Mouse (Mus musculus) hindbrain, embryonic 11.5 days (tissue): ENCODE measurements at regions not wholly inside any gene's neighbourhood (a gene's known extent, or its start where the extent isn't known, plus 50 kb on each side); places are given as distances from the start of the nearest gene placed in this dataset.
A peak's percentile ranks its signal among the peaks of the same experiment; 100 is the strongest.

Source experiments
- ATAC-seq: fragments of 200-750 bp; cut with Nextera tagmentation; 2 replicates; pipeline ENCODE4 v1.8.0; 2017; ENCODE audit warnings: mild to moderate bottlenecking, moderate TSS enrichment, moderate library complexity; ENCODE audit not compliant: low FRiP score
- DNase-seq: peaks from one replicate; pipeline ENCODE4 v3.0.0-alpha.2; 2015; ENCODE audit warnings: low spot score
- H3K27ac ChIP-seq: fragments of 300-500 bp; sonication (generic); 2 replicates; pipeline ENCODE4 v1.5.1; 2014; ENCODE audit warnings: mild to moderate bottlenecking, low read depth, low read length
- H3K27me3 ChIP-seq: fragments of 300-500 bp; sonication (generic); 2 replicates; pipeline ENCODE4 v1.6.1; 2014; ENCODE audit warnings: mild to moderate bottlenecking, low read length, moderate library complexity, mixed read lengths; ENCODE audit not compliant: control insufficient read depth, insufficient read depth
- H3K36me3 ChIP-seq: fragments of 300-500 bp; sonication (generic); 2 replicates; pipeline ENCODE4 v1.6.1; 2014; ENCODE audit warnings: mild to moderate bottlenecking, low read length, moderate library complexity, mixed read lengths; ENCODE audit not compliant: control insufficient read depth, insufficient read depth
- H3K4me1 ChIP-seq: fragments of 300-500 bp; sonication (generic); replicated peaks from 2 replicates; pipeline ENCODE4 v1.6.1; 2014; ENCODE audit warnings: low read length, mixed read lengths; ENCODE audit not compliant: control insufficient read depth, insufficient read depth
- H3K4me2 ChIP-seq: fragments of 300-500 bp; sonication (generic); replicated peaks from 2 replicates; pipeline ENCODE4 v1.6.1; 2014; ENCODE audit warnings: mild to moderate bottlenecking, low read depth, low read length
- H3K4me3 ChIP-seq: fragments of 300-500 bp; sonication (generic); 2 replicates; pipeline ENCODE4 v1.5.1; 2014; ENCODE audit warnings: low read depth, low read length
- H3K9ac ChIP-seq: fragments of 300-500 bp; sonication (generic); 2 replicates; pipeline ENCODE4 v1.6.1; 2014; ENCODE audit warnings: low read depth, low read length
- H3K9me3 ChIP-seq: fragments of 300-500 bp; sonication (generic); 2 replicates; pipeline ENCODE4 v1.6.1; 2016; ENCODE audit warnings: low read length; ENCODE audit not compliant: control insufficient read depth
- WGBS: fragments of 180-500 bp; shearing (Covaris S2); extraction: QIAGEN DNeasy Blood & Tissue Kit; methylation state at CpG from one replicate; pipeline ENCODE4 v1.1.7; 2014; 5-methylcytosine and 5-hydroxymethylcytosine counted together

DNA sequence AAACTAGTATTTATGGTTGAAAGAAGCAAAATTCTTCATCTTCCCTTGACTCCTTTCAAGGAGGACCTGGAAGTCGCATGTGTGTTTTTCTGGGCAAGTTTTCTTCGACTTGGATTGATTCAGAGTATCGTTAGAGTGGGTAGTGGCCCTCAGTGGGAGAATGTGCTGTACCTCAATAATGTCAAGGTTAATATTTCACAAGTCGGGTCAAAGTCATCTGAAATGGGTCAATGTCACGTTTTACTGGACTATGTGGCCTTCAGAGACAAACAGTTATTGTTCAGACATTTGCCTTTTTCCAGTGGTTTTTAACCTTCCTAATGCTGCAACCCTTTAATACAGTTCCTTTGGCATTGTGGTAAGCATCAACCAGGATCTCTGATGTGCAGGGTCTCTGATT, 102.8 kb upstream of the Abca1 start:
- Histone ChIP-seq H3K36me3 (no peaks in the 10 kb centered on the region), H3K27me3 (no peaks in the 10 kb centered on the region), H3K4me2 (no peak overlapping the region), H3K4me3 (no peak overlapping the region), H3K4me1 (no peaks in the 10 kb centered on the region), H3K9me3 (no peaks in the 10 kb centered on the region), H3K9ac (no peak overlapping the region), H3K27ac (no peak overlapping the region)
- ATAC-seq, result no peak
- WGBS, result 85% methylated on average over 5 of the region's 5 CpGs
- DNase-seq, result no peak

DNA sequence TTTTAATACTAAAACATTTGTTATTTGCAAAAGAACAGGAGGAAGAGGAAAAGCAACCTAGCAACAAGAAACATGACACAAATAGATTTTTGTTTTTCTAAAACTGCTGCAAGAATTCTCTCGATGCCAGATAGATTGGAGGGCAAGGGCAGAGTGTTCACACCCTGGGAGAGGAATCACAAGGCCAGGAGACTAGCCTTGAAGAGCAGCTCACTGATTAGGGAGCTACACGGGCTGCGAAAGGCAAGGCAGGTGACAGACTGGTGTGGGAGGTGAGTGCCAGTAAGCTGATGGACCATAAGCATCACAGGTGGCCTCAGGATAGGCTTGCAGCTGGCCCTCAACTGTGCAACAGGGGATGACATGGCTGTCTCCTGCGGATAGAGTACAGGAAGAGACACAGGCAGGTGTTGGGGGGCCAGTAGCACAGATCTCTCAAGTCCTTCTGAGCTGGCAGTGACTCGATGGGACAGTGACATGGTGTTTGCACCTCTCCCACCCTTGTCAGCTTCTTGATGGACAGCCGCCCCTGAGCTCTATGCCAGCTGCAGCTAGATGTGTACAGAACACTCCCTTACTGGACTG, 102.0 kb upstream of the Abca1 start:
- Histone ChIP-seq H3K4me2 (no peak overlapping the region), H3K36me3 (no peaks in the 10 kb centered on the region), H3K27ac (no peak overlapping the region), H3K9me3 (no peaks in the 10 kb centered on the region), H3K9ac (no peak overlapping the region), H3K27me3 (no peaks in the 10 kb centered on the region), H3K4me1 (no peaks in the 10 kb centered on the region), H3K4me3 (no peak overlapping the region)
- ATAC-seq (no peak), DNase-seq (no peak)
- 85% methylated on average over 6 of the region's 6 CpGs for WGBS

DNA sequence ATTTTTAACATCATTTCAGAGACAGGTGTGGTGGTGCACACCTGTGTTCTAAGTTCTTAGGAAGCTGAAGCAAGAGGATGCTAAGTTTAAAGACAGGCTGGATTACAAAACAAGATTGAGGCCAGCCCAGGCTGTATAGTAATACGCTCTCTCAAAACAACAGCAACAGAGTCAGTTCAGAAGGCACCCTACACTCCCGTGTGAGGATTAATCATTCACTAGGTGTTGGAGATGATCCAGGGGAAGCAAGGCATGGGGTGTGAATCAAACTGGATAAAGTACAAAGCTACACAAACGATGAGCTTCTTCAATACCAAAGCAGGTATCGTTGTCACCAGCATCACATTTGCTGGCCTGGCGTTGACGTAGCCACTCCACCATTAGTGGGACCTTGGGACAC, 99.3 kb upstream of the Abca1 start:
- no peaks in the 10 kb centered on the region for H3K4me1 ChIP-seq
- DNase-seq (no peak), ATAC-seq (no peak)
- no peaks in the 10 kb centered on the region for H3K9me3 ChIP-seq
- no peaks in the 10 kb centered on the region for H3K36me3 ChIP-seq
- no peak overlapping the region for H3K4me2 ChIP-seq
- H3K27ac ChIP-seq, result no peak overlapping the region
- H3K27me3 ChIP-seq, result no peaks in the 10 kb centered on the region
- no peak overlapping the region for H3K9ac ChIP-seq
- no peak overlapping the region for H3K4me3 ChIP-seq
- WGBS, result 97% methylated on average over 6 of the region's 6 CpGs

DNA sequence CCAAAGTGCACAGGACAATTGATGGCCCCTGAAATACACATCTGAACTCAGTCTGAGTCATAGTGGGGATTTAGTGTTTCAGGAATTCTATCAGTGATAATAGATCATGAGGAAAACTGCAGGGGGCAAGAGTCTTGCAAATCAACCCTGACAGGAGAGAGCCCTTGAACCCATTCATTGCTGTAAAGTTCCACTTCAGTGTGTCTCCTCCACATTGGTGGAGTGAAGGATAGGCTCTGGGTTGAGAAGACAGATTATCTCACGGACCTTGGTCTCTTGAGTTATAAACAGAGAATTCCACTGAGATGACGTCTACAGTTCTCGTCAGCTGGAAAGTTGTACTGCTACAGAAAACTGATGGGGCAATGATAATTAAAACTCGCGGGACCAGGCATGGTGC, 97.3 kb upstream of the Abca1 start:
- no peaks in the 10 kb centered on the region for H3K27me3 ChIP-seq
- no peak overlapping the region for H3K27ac ChIP-seq
- no peak overlapping the region for H3K4me2 ChIP-seq
- DNase-seq (no peak), ATAC-seq (no peak)
- no peaks in the 10 kb centered on the region for H3K9me3 ChIP-seq
- H3K4me1 ChIP-seq, result no peaks in the 10 kb centered on the region
- H3K36me3 ChIP-seq, result no peaks in the 10 kb centered on the region
- H3K4me3 ChIP-seq, result no peak overlapping the region
- WGBS, result 87% methylated on average over 5 of the region's 5 CpGs
- H3K9ac ChIP-seq, result no peak overlapping the region

DNA sequence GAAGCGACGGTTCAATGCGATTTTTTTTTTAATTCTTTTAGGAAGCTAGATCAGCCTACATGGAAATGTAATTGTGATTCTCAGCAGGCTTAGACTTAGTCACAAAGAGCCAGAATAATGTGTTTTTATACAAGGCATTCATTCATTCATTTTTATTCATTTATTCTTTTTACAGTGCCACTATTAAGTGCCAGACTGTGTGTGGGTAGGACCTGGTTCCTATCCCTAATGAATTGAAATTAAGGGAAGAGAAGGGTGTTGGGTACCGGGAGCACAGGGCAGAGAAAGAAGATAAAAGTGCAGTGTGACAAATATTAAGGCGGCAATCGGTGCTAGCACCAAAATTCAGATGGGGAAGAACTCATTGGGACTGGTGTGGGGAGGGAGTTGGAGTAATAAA, 94.8 kb upstream of the Abca1 start:
- Histone ChIP-seq H3K27ac (no peak overlapping the region), H3K4me1 (no peaks in the 10 kb centered on the region), H3K9ac (no peak overlapping the region), H3K4me3 (no peak overlapping the region), H3K36me3 (no peaks in the 10 kb centered on the region), H3K4me2 (no peak overlapping the region), H3K9me3 (no peaks in the 10 kb centered on the region), H3K27me3 (no peaks in the 10 kb centered on the region)
- ATAC-seq (no peak), DNase-seq (no peak)
- WGBS, result 83% methylated on average over 6 of the region's 6 CpGs

DNA sequence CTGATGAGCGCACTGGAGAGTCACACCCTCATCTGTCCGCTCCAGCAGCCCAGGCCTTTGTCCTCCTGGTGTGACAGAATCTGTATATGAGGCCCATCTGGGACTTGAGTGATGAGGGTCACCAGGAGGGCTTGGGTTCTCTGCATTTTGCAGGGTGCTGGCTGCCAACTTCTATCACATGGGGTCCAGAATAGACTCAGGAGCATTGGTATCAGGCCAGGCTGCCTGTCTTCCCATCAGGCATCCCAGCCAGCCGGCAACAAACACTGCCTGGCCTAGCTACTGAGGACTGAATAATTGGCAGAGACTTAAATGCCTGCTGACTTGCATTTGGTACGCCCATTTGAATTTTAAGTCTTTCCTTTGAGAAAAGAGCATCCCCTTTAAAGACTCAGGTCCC, 94.0 kb upstream of the Abca1 start:
- DNase-seq (no peak), ATAC-seq (0 out of 2 replicates have a peak, but pooled peaks have one; percentile 14)
- H3K9me3 ChIP-seq, result no peaks in the 10 kb centered on the region
- no peaks in the 10 kb centered on the region for H3K27me3 ChIP-seq
- no peak overlapping the region for H3K9ac ChIP-seq
- H3K4me1 ChIP-seq, result no peaks in the 10 kb centered on the region
- H3K4me2 ChIP-seq, result no peak overlapping the region
- H3K4me3 ChIP-seq, result no peak overlapping the region
- H3K36me3 ChIP-seq, result no peaks in the 10 kb centered on the region
- 50% methylated on average over 4 of the region's 4 CpGs for WGBS
- no peak overlapping the region for H3K27ac ChIP-seq

DNA sequence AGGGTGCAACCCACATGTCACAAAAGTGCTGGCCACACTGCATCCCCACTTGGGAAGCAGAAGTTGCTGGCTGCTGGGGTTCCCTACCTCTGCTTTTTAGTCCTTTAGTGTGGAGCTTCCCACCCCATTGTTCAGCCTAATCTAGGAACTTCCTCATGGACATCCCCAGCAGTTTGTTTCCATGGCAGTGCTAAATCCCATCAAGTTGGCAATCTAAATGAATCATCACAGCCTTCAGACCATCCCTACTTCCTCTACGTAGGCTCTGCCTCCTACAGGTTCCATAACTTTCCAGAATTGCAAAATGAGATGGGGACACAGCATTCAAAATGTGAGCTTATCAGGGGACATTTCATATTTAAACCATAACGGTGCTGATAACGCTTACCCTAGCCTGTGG, 90.6 kb upstream of the Abca1 start:
- DNase-seq, result no peak
- H3K4me1 ChIP-seq, result no peaks in the 10 kb centered on the region
- ATAC-seq, result no peak
- H3K4me2 ChIP-seq, result no peak overlapping the region
- H3K4me3 ChIP-seq, result no peak overlapping the region
- H3K9ac ChIP-seq, result no peak overlapping the region
- 92% methylated on average over 3 of the region's 3 CpGs for WGBS
- no peak overlapping the region for H3K27ac ChIP-seq
- H3K27me3 ChIP-seq, result no peaks in the 10 kb centered on the region
- no peaks in the 10 kb centered on the region for H3K36me3 ChIP-seq
- H3K9me3 ChIP-seq, result no peaks in the 10 kb centered on the region

DNA sequence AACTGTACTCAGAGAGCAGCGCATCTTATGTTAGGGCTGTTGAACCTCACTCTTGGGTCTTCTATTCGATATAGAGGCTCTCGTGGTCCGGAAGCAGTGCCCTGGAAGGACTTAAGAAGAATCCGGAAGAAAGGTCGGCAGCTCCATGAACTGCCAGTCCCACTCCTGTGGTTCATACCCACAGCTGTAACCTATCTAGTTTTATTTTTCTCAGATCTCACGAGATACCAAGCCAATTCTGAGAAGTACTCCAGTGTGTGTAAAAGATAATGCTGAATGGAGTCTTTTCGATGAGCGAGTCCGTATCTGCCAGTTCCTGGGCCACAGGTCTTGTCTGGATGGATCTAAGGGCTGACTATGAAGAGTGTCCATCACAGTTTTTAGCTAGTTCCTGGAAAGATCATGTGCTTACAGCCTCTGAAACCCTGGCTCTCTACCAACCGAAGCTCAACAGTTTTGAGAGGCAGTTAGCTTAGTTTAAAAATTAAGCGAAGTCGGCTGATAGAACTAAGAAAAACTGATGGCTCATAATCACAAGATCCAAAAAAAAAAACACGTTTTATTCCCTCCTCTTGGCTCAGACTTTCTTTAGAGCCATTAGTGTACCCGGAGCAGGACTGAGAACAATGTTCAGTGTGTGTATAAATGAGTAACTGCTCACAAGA, 86.5 kb upstream of the Abca1 start:
- Histone ChIP-seq H3K27ac (no peak overlapping the region), H3K27me3 (no peaks in the 10 kb centered on the region), H3K4me2 (no peak overlapping the region), H3K9me3 (no peaks in the 10 kb centered on the region), H3K4me3 (no peak overlapping the region), H3K4me1 (no peaks in the 10 kb centered on the region), H3K36me3 (no peaks in the 10 kb centered on the region), H3K9ac (no peak overlapping the region)
- ATAC-seq (no peak), DNase-seq (no peak)
- 90% methylated on average over 15 of the region's 15 CpGs for WGBS

DNA sequence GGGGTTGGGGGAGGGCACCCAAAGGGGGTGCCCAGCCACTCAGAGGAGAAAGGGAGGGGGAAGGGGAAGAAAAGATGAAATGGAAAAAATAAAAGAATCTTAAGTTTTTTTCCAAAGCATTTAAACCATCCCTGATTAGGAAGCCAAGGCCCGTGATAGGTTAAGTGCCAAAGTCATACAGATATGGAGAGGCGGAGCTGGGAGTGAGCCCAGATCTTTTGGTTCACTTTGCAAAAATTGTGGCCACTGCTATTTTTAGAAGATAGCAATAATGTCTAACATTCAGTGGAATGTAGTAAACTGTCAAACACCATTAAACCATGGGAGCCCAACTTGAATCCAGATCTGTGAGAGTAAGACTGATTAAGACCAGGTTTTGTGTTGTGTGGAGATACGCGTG, 85.9 kb upstream of the Abca1 start:
- Histone ChIP-seq H3K9ac (no peak overlapping the region), H3K4me1 (no peaks in the 10 kb centered on the region), H3K4me3 (no peak overlapping the region), H3K27ac (no peak overlapping the region), H3K9me3 (no peaks in the 10 kb centered on the region), H3K4me2 (no peak overlapping the region), H3K27me3 (no peaks in the 10 kb centered on the region), H3K36me3 (no peaks in the 10 kb centered on the region)
- ATAC-seq (no peak), DNase-seq (no peak)
- WGBS, result 94% methylated on average over 4 of the region's 4 CpGs
